Mouse (Mus musculus) Patski (cell line): ENCODE data around the gene Gm16253. TPM values are rescaled to one million over a fixed set of nuclear protein-coding genes. Genes with fewer than 3 reads are reported as not detected.
A peak's percentile ranks its signal among the peaks of the same experiment; 100 is the strongest.

ENCODE experiments used
- ATAC-seq: fragments of 100-300 bp; one replicate; pipeline ENCODE4 v1.8.0; 2021
- CTCF ChIA-PET: fragments of 350-600 bp; sonication (Branson Sonifier 250); formaldehyde crosslinking; loops from one replicate; lab custom pipeline; 2022; ENCODE audit warnings: inconsistent platforms; lab: Charles Lee
- POLR2A ChIA-PET: fragments of 350-600 bp; sonication (Branson Sonifier 250); formaldehyde crosslinking; loops from one replicate; lab custom pipeline; 2022; ENCODE audit warnings: antibody characterized with exemption, inconsistent platforms; lab: Charles Lee
- DNase-seq: peaks from one replicate; pipeline ENCODE4 v3.0.0-alpha.2; 2011; ENCODE audit warnings: low read depth, low spot score
- H3K27me3 ChIP-seq: fragments of 371-371 bp; one replicate; pipeline ENCODE4 v1.5.1; 2021
- CTCF ChIP-seq: fragments of 100-300 bp; IDR thresholded peaks from one replicate; pipeline ENCODE4 v1.5.1; 2021
- in situ Hi-C: fragments of 300-500 bp; cut with MboI; formaldehyde crosslinking; loops from 3 replicates; pipeline ENCODE4 v1.11.1; 2018; ENCODE audit warnings: low pct_unique_long_range_greater_than_20kb, mixed read lengths
- polyA plus RNA-seq: library from polyadenylated mRNA; unstranded; gene quantifications from one replicate; pipeline ENCODE4 v1.2.3, GENCODE M21; 2021

The Gm16253 gene
- polyA plus RNA-seq, 1 experiment from 2014 or later, result 1.9 TPM

DNA sequence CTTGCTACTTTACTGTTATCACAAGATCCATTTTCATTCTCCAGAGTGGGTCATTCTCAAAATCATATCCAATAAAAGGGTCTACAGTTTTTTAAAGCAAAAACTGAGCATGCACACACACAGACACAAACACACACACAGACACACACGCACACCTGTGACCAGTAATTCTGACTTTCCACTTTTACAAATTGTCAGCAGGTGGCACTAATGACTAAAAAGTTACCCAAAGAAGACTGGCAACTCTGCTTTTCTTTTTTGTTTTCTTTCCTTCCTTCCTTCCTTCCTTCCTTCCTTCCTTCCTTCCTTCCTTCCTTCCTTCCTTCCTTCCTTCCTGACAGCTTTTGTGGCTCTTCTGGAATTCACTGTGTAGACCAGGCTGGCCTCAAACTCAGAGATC is 31.2 kb upstream of the Gm16253 start:
- DNase-seq (no peak), ATAC-seq (no peak)
- peak; percentile 58 for TF ChIP-seq CTCF
- in situ Hi-C loops, result no loop called here
- ChIA-PET CTCF (interaction anchor here (0.7 to 20.5 kb wide), 6 partner anchors 22 to 268 kb away, joined by 3 to 312 read pairs (median 8); partner anchors contain the start of genes Gm16253 and Hfe2), POLR2A (interaction anchor here (0.6 kb wide), 1 partner anchor 203 kb away, joined by 3 read pairs; no protein-coding TSS in a partner anchor)
- no peaks in the 10 kb centered on the region for H3K27me3 ChIP-seq

DNA sequence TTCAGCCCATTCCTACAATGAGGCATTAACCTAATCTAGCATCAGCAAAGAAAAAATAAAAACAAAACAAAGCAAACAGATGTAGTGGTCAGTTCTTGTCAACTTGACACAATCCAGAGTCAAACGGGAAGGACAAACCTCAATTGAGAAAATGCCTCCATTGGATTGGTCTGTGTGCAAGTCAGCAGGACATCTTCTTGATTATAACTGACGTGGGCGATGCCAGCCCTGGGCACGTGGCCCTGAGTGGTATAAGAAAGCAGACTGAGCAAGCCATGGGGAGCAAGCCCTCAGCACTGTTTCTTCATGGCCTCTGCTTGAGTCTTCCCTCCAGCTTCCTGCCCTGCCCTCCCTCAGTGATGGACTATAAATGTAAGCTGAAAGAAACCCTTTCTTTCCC is 29.9 kb upstream of the Gm16253 start:
- CTCF ChIA-PET, result interaction anchor here (1.0 to 20.5 kb wide), 6 partner anchors 12 to 94 kb away, joined by 3 to 312 read pairs (median 6); partner anchors contain the start of gene Gm16253
- in situ Hi-C loops, result no loop called here
- no peak for DNase-seq
- POLR2A ChIA-PET, result interaction anchor here (0.8 kb wide), 1 partner anchor 14 kb away, joined by 3 read pairs; no protein-coding TSS in a partner anchor
- ATAC-seq, result no peak
- no peaks in the 10 kb centered on the region for H3K27me3 ChIP-seq
- TF ChIP-seq CTCF, result no peak

DNA sequence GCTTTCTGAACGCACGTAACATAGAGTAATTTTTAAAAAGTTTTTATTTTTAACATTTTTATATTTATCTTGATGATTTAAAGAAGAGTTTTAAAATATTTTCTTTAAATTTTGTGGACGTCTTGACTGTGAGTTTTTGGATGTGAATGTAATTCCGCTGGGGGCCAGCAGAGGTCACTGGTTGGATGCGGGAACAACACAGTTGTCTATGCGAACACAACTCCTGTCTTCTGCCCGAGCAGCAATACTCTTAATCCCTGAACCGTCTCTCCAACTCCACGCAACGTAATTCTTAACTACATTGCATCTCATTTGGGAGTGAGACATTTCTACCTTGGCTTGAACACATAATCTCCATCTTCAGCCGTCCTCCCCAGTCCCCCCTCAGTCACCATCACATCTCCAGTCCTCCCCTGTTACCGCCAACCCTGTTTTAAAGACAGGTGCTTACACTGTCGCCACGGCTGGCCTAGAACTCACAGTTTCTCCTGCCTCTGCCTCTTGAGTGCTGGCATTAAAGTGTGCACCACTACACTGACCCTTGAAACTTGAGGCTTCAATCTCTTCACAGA is 29.3 kb upstream of the Gm16253 start:
- DNase-seq (no peak), ATAC-seq (no peak)
- ChIA-PET POLR2A (interaction anchor here (0.8 kb wide), 1 partner anchor 14 kb away, joined by 3 read pairs; no protein-coding TSS in a partner anchor), CTCF (interaction anchor here (1.0 to 20.5 kb wide), 5 partner anchors 11 to 93 kb away, joined by 3 to 312 read pairs (median 4); partner anchors contain the start of gene Gm16253)
- no peaks in the 10 kb centered on the region for H3K27me3 ChIP-seq
- TF ChIP-seq CTCF, result peak; percentile 98
- in situ Hi-C loops, result no loop called here

DNA sequence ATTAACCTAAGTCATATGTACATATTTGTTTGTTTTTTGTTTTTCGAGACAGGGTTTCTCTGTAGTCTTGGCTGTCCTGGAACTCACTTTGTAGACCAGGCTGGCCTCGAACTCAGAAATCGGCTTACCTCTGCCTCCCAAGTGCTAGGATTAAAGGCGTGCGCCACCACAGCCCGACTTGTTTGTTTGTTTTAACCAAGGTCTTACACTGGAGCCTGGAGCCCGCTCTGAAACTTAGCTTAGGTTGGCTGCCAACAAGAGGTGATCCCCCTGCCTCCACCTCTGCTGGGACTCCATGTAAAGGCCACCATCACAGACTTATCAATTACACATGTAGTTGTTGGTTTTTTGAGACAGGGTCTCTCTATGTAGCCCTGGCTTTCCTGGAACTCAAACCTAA is 28.0 kb upstream of the Gm16253 start:
- ChIA-PET CTCF (interaction anchor here (20.5 kb wide), 1 partner anchor 30 kb away, joined by 312 read pairs; the partner anchor contains the start of gene Gm16253), POLR2A (no interaction called here)
- ATAC-seq, result no peak
- H3K27me3 ChIP-seq, result no peaks in the 10 kb centered on the region
- no peak for TF ChIP-seq CTCF
- in situ Hi-C loops, result no loop called here
- DNase-seq, result no peak

DNA sequence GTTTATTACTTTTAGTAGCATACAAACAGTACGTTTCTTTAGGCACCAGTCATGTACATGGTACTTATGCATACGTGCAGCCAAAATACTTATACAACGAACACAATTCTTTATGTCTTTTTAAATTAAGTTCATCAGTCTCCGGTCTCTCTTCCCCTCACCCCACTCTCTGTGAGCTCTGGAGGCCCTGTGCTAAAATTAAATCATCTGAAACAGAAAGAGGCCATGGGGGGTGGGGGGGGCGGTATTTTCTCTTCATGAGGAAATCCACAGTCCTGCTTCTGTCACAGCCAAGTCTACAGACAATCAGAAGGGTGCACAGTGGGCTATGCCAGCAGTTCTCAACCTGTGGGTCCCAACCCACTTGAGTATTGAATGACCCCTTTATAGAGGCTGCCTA is 27.4 kb upstream of the Gm16253 start:
- in situ Hi-C loops, result no loop called here
- no peak for DNase-seq
- H3K27me3 ChIP-seq, result no peaks in the 10 kb centered on the region
- CTCF ChIA-PET, result interaction anchor here (4.2 to 20.5 kb wide), 2 partner anchors 29 to 90 kb away, joined by 16 to 312 read pairs; partner anchors contain the start of gene Gm16253
- POLR2A ChIA-PET, result no interaction called here
- no peak for ATAC-seq
- TF ChIP-seq CTCF, result no peak

DNA sequence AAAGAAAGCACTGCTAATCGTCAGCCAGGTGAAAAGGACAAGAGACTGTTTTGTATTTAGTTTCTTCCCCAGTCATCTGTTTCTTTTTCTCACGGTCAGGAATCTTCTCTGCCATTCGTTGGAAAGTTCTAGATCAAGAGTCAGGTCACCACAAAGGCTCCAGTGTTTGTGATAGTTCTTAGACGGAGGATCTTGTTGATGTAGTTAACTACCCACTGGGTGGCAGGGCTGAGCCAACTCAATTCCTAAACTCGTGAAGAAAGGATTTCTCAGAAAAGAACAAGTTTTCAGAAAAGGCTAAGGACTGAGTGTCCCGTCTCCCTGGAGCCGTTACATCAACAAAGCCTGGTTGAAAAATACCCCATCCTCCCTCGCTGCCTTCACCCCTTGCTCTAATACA is 25.6 kb upstream of the Gm16253 start:
- CTCF ChIA-PET, result interaction anchor here (0.9 to 20.5 kb wide), 13 partner anchors 9 to 157 kb away, joined by 3 to 312 read pairs (median 5); partner anchors contain the start of genes Gm16253, Nudt17 and Polr3gl
- ATAC-seq (peak; percentile 65), DNase-seq (no peak)
- POLR2A ChIA-PET, result interaction anchor here (1.0 to 1.7 kb wide), 5 partner anchors 11 to 144 kb away, joined by 4 to 8 read pairs (median 5); partner anchors contain the start of genes Gm16253 and Pias3
- H3K27me3 ChIP-seq, result no peaks in the 10 kb centered on the region
- in situ Hi-C loops, result no loop called here
- TF ChIP-seq CTCF, result peak; percentile 90

DNA sequence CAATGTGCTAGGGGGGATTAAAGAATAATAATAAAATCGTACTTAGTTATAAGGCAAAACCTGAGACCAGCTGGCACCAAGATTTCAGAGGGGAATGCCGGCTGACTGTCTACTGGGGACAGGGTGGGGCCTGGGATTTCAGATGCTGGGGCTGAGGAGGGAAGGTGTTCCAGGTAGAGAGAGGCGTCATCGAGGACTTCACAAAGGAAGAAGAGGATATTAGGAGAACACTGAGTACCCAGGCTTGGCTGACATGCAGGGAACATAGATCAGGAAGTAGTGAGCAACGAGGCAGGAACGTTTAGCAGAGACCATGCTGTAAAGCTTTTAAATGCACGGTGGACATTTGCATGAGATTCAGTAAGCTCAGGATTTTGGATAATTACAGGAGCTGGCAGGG is 24.9 kb upstream of the Gm16253 start:
- DNase-seq (no peak), ATAC-seq (no peak)
- H3K27me3 ChIP-seq, result no peaks in the 10 kb centered on the region
- POLR2A ChIA-PET, result interaction anchor here (0.7 to 1.7 kb wide), 7 partner anchors 9 to 588 kb away, joined by 3 to 7 read pairs (median 4); partner anchors contain the start of genes Gm16253 and Pias3
- CTCF ChIA-PET, result interaction anchor here (1.0 to 20.5 kb wide), 12 partner anchors 9 to 124 kb away, joined by 3 to 312 read pairs (median 6); partner anchors contain the start of genes Gm16253 and Polr3gl
- in situ Hi-C loops, result no loop called here
- TF ChIP-seq CTCF, result no peak

DNA sequence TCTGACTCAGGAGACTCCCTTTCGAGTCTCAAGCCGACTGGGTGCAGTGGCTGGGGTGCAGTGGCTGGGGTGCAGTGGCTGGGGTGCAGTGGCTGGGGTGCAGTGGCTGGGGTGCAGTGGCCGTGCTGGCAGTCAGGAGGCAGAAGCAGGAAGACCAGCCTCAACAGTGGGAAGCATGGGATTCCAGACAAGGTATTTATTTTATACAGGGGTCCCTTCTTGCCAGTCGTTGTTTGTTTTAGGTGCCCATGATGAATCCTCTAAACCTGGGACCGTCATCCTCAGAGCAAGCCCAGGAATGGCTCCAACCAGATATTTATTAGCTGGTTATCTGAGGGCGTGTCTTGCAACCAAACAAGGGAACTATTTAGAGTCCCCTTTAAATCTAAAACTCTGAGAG is 23.2 kb upstream of the Gm16253 start:
- no peaks in the 10 kb centered on the region for H3K27me3 ChIP-seq
- no peak for ATAC-seq
- no peak for DNase-seq
- no peak for TF ChIP-seq CTCF
- in situ Hi-C loops, result no loop called here
- ChIA-PET POLR2A (no interaction called here), CTCF (interaction anchor here (0.9 to 20.5 kb wide), 5 partner anchors 11 to 86 kb away, joined by 3 to 312 read pairs (median 16); partner anchors contain the start of gene Gm16253)

DNA sequence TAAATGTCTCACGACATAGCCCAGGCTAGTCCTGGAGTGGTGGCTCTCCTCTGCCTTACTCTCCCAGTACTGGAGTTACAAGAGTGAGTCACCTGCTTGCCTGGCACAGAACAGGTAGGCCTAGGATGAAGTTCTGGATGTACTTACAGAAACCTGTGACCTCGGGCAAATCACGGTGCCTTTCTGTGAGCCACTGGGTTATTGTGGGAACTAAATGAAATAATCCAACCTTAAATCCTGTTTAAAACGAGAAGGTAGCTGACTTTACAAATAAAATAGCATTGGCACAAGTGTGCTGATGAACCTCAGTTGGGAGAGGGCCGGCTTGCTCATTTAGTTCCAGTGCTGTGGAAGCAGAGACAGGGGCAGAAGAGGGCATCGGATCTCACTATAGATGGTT is 22.5 kb upstream of the Gm16253 start:
- ChIA-PET POLR2A (interaction anchor here (5.0 kb wide), 1 partner anchor 22 kb away, joined by 44 read pairs; the partner anchor contains the start of gene Gm16253), CTCF (interaction anchor here (0.9 to 20.5 kb wide), 4 partner anchors 10 to 109 kb away, joined by 3 to 312 read pairs (median 3); partner anchors contain the start of gene Gm16253)
- ATAC-seq, result no peak
- H3K27me3 ChIP-seq, result no peaks in the 10 kb centered on the region
- TF ChIP-seq CTCF, result no peak
- in situ Hi-C loops, result no loop called here
- DNase-seq, result no peak

DNA sequence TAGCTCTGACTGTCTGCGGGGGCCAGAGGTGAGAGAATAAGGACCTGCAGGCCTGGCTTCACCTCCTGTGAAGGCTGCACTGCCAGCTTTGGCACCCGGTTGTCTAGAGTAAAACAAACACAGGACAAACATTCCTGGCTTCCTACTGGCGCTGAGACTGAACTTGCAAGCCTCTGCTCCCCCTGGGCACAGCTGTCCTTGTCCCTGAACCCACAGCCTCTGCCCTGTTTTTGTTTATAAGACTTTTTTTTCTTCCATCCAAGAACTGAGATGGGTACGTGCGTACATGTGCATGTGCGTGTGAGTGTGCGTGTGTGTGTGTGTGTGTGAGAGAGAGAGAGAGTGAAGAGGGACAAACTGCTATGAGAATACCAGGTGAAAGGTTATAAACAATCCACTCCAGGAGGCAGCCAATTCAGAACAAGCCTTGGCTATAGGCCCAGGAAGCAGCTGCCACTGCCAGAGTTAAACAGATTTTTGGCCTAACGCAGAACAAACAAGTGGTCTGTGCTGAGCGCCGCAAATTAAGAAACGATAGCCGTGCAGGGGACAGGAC is 21.7 kb upstream of the Gm16253 start:
- ChIA-PET POLR2A (interaction anchor here (5.0 kb wide), 1 partner anchor 22 kb away, joined by 44 read pairs; the partner anchor contains the start of gene Gm16253), CTCF (interaction anchor here (1.2 to 20.5 kb wide), 3 partner anchors 23 to 108 kb away, joined by 3 to 312 read pairs (median 3); partner anchors contain the start of gene Gm16253)
- TF ChIP-seq CTCF, result no peak
- DNase-seq, result no peak
- ATAC-seq, result no peak
- H3K27me3 ChIP-seq, result no peaks in the 10 kb centered on the region
- in situ Hi-C loops, result no loop called here
